Mouse (Mus musculus) neural tube, embryonic 15.5 days (tissue): ENCODE data around the gene Cdrt4. TPM values are rescaled to one million over a fixed set of nuclear protein-coding genes. Genes with fewer than 3 reads are reported as not detected.

ENCODE experiments used
- ATAC-seq: fragments of 200-750 bp; cut with Nextera tagmentation; 2 replicates; pipeline ENCODE4 v1.8.0; 2017; ENCODE audit warnings: mild to moderate bottlenecking, moderate TSS enrichment, moderate library complexity; ENCODE audit not compliant: low FRiP score
- H3K27ac ChIP-seq: fragments of 300-500 bp; sonication (generic); replicated peaks from 2 replicates; pipeline ENCODE4 v1.5.1; 2015; ENCODE audit warnings: mild to moderate bottlenecking, inconsistent platforms
- H3K27me3 ChIP-seq: fragments of 300-500 bp; sonication (generic); replicated peaks from 2 replicates; pipeline ENCODE4 v1.6.1; 2015; ENCODE audit warnings: inconsistent platforms
- H3K36me3 ChIP-seq: fragments of 300-500 bp; sonication (generic); 2 replicates; pipeline ENCODE4 v1.6.1; 2015; ENCODE audit warnings: inconsistent platforms
- H3K4me1 ChIP-seq: fragments of 300-500 bp; sonication (generic); 2 replicates; pipeline ENCODE4 v1.6.1; 2015; ENCODE audit warnings: inconsistent platforms
- H3K4me2 ChIP-seq: fragments of 300-500 bp; sonication (generic); 2 replicates; pipeline ENCODE4 v1.6.1; 2015; ENCODE audit warnings: inconsistent platforms, mild to moderate bottlenecking, moderate library complexity
- H3K4me3 ChIP-seq: fragments of 300-500 bp; sonication (generic); replicated peaks from 2 replicates; pipeline ENCODE4 v1.5.1; 2015; ENCODE audit warnings: mild to moderate bottlenecking, inconsistent platforms
- H3K9ac ChIP-seq: fragments of 300-500 bp; sonication (generic); replicated peaks from 2 replicates; pipeline ENCODE4 v1.6.1; 2015; ENCODE audit warnings: mild to moderate bottlenecking, inconsistent platforms
- H3K9me3 ChIP-seq: fragments of 300-500 bp; sonication (generic); replicated peaks from 2 replicates; pipeline ENCODE4 v1.6.1; 2016; ENCODE audit warnings: inconsistent platforms
- WGBS: fragments of 180-500 bp; shearing (Covaris S2); methylation state at CpG from one replicate; pipeline ENCODE4 v1.1.7; 2015; ENCODE audit warnings: mixed read lengths; 5-methylcytosine and 5-hydroxymethylcytosine counted together
- polyA plus RNA-seq: library from polyadenylated mRNA; unstranded; fragments of >200 nt; fragmentation: Nextera tagmentation; extraction: Ambion mirVana; gene quantifications from 2 replicates; pipeline ENCODE4 v1.2.1, GENCODE M21; 2015

The Cdrt4 gene
- polyA plus RNA-seq, 1 experiment from 2014 or later = not detected

- Histone ChIP-seq H3K27me3 (no peaks in the 10 kb centered on the region), H3K27ac (no peak overlapping the region), H3K9me3 (no peaks in the 10 kb centered on the region), H3K9ac (no peak overlapping the region), H3K4me1 (no peaks in the 10 kb centered on the region), H3K36me3 (no peaks in the 10 kb centered on the region), H3K4me2 (no peak overlapping the region), H3K4me3 (no peak overlapping the region)
- no peak for ATAC-seq
- 59% methylated on average over 4 of the region's 4 CpGs for WGBS
Observed at GRCm38 (mm10) chr11:62945514-62945913, 5.5 kb upstream of the Cdrt4 start.

GRCm38 (mm10) chr11:62949548-62949947, 1.4 kb upstream of the Cdrt4 start:
- Histone ChIP-seq H3K4me1 (no peaks in the 10 kb centered on the region), H3K9ac (no peak overlapping the region), H3K9me3 (no peaks in the 10 kb centered on the region), H3K4me2 (no peak overlapping the region), H3K4me3 (no peak overlapping the region), H3K27me3 (no peaks in the 10 kb centered on the region), H3K27ac (no peak overlapping the region), H3K36me3 (no peaks in the 10 kb centered on the region)
- 94% methylated on average over 1 of the region's 1 CpGs for WGBS
- no peak for ATAC-seq

GRCm38 (mm10) chr11:62954766-62955165, 3.8 kb downstream of the Cdrt4 start:
- Histone ChIP-seq H3K4me3 (no peak overlapping the region), H3K9ac (no peak overlapping the region), H3K4me2 (no peak overlapping the region), H3K27ac (no peak overlapping the region), H3K9me3 (no peaks in the 10 kb centered on the region), H3K27me3 (no peaks in the 10 kb centered on the region), H3K4me1 (no peaks in the 10 kb centered on the region), H3K36me3 (no peaks in the 10 kb centered on the region)
- WGBS = 97% methylated on average over 3 of the region's 3 CpGs
- ATAC-seq = no peak

DNA sequence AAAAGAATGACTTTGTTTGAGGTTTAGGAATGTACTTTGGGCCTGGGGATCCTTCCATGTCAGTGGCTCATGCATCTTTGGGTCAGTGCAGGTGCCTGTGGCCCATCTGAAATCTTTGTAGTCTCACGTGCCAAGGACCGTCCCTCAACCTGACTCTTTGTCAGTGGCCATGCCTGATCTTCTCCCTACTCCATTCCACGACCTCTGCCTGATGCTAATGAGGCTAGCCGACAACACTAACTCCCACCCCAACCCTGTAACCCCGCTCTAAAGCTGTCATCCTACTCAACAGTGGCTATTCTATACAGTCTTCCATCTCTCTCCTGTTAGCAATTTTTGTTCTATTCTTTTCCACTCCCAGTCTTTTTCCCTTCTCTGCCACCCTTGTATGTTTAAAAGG, 4.2 kb downstream of the Cdrt4 start:
- no peak overlapping the region for H3K4me3 ChIP-seq
- 64% methylated on average over 5 of the region's 5 CpGs for WGBS
- H3K4me2 ChIP-seq = no peak overlapping the region
- ATAC-seq = no peak
- no peak overlapping the region for H3K27ac ChIP-seq
- H3K9me3 ChIP-seq = no peaks in the 10 kb centered on the region
- no peaks in the 10 kb centered on the region for H3K27me3 ChIP-seq
- no peak overlapping the region for H3K9ac ChIP-seq
- no peaks in the 10 kb centered on the region for H3K36me3 ChIP-seq
- H3K4me1 ChIP-seq = no peaks in the 10 kb centered on the region

DNA sequence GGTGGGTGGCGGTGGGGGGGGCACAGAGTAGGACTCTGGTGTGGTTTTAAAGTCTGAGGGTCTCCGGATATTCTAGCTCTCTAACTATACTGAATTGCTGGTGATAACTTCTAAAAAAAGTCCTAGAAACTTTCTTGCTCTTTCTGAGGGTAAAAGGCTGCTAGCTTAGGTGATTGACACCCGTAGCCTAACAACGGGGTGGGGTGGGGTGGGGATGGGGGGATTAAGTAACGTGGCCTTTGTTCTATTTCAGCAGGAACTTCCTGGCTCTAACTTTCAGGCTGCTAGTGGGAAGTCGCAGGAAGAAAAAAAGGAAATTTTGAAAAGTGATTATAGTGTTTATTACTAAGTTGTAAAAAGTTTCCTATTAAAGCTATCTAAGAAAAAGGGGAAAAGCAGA, 4.8 kb downstream of the Cdrt4 start:
- no peak for ATAC-seq
- Histone ChIP-seq H3K4me3 (no peak overlapping the region), H3K36me3 (no peaks in the 10 kb centered on the region), H3K4me1 (no peaks in the 10 kb centered on the region), H3K9ac (no peak overlapping the region), H3K4me2 (no peak overlapping the region), H3K9me3 (no peaks in the 10 kb centered on the region), H3K27me3 (no peaks in the 10 kb centered on the region), H3K27ac (no peak overlapping the region)
- WGBS = 37% methylated on average over 6 of the region's 6 CpGs

DNA sequence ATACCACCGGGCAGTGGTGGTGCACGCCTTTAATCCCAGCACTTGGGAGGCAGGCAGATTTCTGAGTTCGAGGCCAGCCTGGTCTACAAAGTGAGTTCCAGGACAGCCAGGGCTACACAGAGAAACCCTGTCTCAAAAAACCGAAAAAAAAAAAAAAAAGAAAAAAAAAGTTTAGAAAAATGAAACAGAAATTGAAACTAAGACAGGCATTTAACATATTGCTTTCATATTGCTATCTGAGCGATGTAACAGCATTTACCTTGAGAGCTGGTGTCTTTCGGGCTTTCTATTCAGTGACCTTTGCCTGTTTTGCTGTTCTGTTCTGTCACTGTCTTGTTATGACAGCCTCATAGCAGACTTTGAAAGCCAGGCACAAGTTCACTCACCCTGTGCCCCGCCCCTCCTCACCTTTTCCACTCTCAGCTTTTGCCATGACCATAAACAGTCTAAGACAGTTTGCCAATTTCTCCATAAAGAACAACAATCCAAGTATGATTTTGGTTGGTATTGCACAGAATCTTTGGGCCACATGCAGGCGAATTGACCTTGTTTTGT, 6.7 kb downstream of the Cdrt4 start:
- Histone ChIP-seq H3K4me1 (no peaks in the 10 kb centered on the region), H3K4me3 (no peak overlapping the region), H3K27ac (no peak overlapping the region), H3K9me3 (no peaks in the 10 kb centered on the region), H3K27me3 (no peaks in the 10 kb centered on the region), H3K9ac (no peak overlapping the region), H3K36me3 (no peaks in the 10 kb centered on the region), H3K4me2 (no peak overlapping the region)
- ATAC-seq = no peak
- WGBS = 92% methylated on average over 8 of the region's 8 CpGs

GRCm38 (mm10) chr11:62963292-62963691, 12.3 kb downstream of the Cdrt4 start:
- WGBS = 83% methylated on average over 4 of the region's 4 CpGs

GRCm38 (mm10) chr11:62966424-62966764, 15.4 kb downstream of the Cdrt4 start:
- 50% methylated on average over 3 of the region's 3 CpGs for WGBS
- Histone ChIP-seq H3K9me3 (no peaks in the 10 kb centered on the region), H3K9ac (no peak overlapping the region), H3K27me3 (no peaks in the 10 kb centered on the region), H3K4me1 (peaks cover 22% of the 10 kb centered on the region), H3K27ac (peak overlapping the region; percentile 81), H3K36me3 (no peaks in the 10 kb centered on the region), H3K4me2 (peak overlapping the region; percentile 50), H3K4me3 (no peak overlapping the region)
- ATAC-seq = no peak

More at GRCm38 (mm10) chr11:62963292-62963691, 12.3 kb downstream of the Cdrt4 start:
- Histone ChIP-seq H3K9me3 (no peaks in the 10 kb centered on the region), H3K9ac (no peak overlapping the region), H3K36me3 (no peaks in the 10 kb centered on the region), H3K27me3 (no peaks in the 10 kb centered on the region), H3K27ac (no peak overlapping the region), H3K4me2 (no peak overlapping the region), H3K4me1 (peaks cover 22% of the 10 kb centered on the region), H3K4me3 (no peak overlapping the region)
- no peak for ATAC-seq

GRCm38 (mm10) chr11:62966765-62967633, 16.0 kb downstream of the Cdrt4 start:
- no peaks in the 10 kb centered on the region for H3K36me3 ChIP-seq
- no peaks in the 10 kb centered on the region for H3K9me3 ChIP-seq
- H3K27ac ChIP-seq = peak overlapping the region; percentile 81
- no peak overlapping the region for H3K9ac ChIP-seq
- 8% methylated on average over 27 of the region's 27 CpGs for WGBS
- peak; percentile 75; the same call in 1 of the 2 replicates for ATAC-seq
- peaks cover 22% of the 10 kb centered on the region for H3K4me1 ChIP-seq
- H3K4me2 ChIP-seq = peak overlapping the region; percentile 50
- H3K27me3 ChIP-seq = no peaks in the 10 kb centered on the region
- H3K4me3 ChIP-seq = peak overlapping the region; percentile 13

- Histone ChIP-seq H3K36me3 (no peaks in the 10 kb centered on the region), H3K4me1 (no peaks in the 10 kb centered on the region), H3K4me3 (no peak overlapping the region), H3K9ac (no peak overlapping the region), H3K27ac (no peak overlapping the region), H3K4me2 (no peak overlapping the region), H3K9me3 (no peaks in the 10 kb centered on the region), H3K27me3 (no peaks in the 10 kb centered on the region)
- WGBS = 83% methylated on average over 1 of the region's 1 CpGs
- no peak for ATAC-seq
Observed at GRCm38 (mm10) chr11:62977176-62977575, 26.2 kb downstream of the Cdrt4 start.

DNA sequence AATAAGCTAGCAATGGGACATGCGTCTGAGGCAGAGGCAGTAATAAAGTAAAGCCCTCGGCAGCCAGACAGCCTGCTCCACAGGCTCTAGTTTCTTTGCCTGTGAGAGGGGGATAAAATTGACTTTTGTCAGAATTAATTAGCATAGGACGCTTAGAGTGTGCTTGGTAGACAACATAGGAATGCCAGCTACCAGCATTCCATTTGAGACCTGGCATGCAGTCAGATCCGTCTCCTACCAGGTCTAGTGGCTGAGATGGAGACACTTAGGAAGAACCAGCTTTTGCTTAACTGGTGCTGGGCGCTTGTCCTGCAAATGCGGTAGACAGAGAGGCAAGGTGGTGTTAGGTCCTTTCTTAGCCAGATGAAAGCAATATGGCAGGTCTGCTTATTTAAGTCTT, 27.9 kb downstream of the Cdrt4 start:
- no peaks in the 10 kb centered on the region for H3K9me3 ChIP-seq
- 65% methylated on average over 6 of the region's 6 CpGs for WGBS
- no peaks in the 10 kb centered on the region for H3K36me3 ChIP-seq
- no peak overlapping the region for H3K4me3 ChIP-seq
- no peak overlapping the region for H3K27ac ChIP-seq
- no peaks in the 10 kb centered on the region for H3K27me3 ChIP-seq
- peaks cover 3% of the 10 kb centered on the region; the same call in 1 of the 2 replicates for H3K4me1 ChIP-seq
- ATAC-seq = no peak
- H3K4me2 ChIP-seq = no peak overlapping the region
- H3K9ac ChIP-seq = no peak overlapping the region

- H3K27me3 ChIP-seq = no peaks in the 10 kb centered on the region
- H3K9me3 ChIP-seq = no peaks in the 10 kb centered on the region
- no peaks in the 10 kb centered on the region for H3K36me3 ChIP-seq
- ATAC-seq = no peak
- H3K9ac ChIP-seq = no peak overlapping the region
- H3K27ac ChIP-seq = no peak overlapping the region
- peaks cover 6% of the 10 kb centered on the region; the same call in 1 of the 2 replicates for H3K4me1 ChIP-seq
- H3K4me3 ChIP-seq = no peak overlapping the region
- no peak overlapping the region for H3K4me2 ChIP-seq
- 60% methylated on average over 3 of the region's 3 CpGs for WGBS
Observed at GRCm38 (mm10) chr11:62981729-62982128, 30.7 kb downstream of the Cdrt4 start.
